Mouse (Mus musculus): Measurements from ENCODE around the gene Srsf2.
"Not testable (repeated sequence)": the region's sequence is repeated elsewhere in the genome, so short reads cannot be mapped to it uniquely, and the experiment has no call there.

The Srsf2 gene

DNA sequence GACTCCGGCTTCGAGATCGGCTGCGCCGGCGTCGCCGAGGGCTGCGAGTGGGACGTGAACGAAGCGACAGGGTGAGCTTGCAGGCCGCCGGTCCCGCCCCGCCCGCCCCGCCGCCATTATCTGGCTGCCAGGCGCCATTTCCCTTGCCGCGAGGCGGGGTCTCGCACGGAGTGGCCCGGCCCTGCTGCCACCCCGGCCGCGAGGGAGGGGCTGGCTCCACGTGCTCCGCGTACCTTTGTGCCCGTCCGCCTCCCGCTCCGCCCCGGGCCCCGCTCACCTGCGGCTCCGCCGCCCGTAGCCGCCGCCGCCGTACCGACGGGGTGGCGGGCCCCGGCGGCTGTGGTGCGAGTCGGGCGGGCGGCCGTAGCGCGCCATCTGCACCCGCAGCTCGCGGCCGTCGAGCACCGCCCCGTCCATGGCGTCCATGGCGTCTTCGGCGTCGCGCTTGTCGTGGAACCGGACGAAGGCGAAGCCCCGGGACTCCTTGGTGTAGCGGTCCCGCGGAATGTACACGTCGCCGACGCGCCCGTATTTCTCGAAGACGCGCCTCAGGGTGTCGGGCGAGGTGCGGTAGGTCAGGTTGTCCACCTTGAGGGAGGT is 503 bp downstream of the Srsf2 start, which contains the start of gene Mfsd11:
Mfsd11 (plus strand) TSS at position 150 of the 600 bp plus-strand sequence.
- peak; percentile 88 for DNase-seq

DNA sequence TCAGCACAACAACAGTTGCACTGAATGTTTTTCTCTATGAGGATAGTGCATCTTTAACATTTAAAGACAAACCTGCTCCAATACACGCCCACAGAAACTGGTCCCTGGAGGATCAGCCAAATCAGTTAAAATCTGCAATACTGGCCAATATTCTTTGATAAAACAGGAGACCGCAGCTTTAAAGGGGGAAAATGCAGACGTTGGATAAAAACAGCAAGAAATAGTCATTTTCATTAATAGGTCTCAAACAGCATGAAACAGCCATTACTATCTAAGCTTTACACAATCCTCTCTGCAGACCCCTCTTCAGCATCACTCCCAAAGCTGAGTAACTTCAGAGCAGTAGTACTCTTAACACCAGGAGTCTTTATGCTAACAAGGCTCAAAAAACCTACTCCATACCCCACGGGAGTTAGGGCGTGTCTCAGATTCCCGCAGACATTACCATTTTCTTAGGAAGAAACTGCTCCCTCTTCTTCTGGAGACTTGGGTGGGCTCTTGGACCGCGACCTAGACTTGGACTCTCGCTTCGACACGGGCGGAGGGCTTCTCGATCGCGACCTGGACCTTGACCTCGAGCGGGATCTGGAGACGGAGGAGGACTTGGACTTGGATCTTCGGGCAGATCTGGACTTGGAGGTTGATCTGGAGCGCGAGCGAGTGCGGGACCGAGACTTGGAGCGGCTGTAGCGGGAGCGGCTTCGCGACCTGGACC is 1.2 kb downstream of the Srsf2 start:
- no peak for DNase-seq

DNA sequence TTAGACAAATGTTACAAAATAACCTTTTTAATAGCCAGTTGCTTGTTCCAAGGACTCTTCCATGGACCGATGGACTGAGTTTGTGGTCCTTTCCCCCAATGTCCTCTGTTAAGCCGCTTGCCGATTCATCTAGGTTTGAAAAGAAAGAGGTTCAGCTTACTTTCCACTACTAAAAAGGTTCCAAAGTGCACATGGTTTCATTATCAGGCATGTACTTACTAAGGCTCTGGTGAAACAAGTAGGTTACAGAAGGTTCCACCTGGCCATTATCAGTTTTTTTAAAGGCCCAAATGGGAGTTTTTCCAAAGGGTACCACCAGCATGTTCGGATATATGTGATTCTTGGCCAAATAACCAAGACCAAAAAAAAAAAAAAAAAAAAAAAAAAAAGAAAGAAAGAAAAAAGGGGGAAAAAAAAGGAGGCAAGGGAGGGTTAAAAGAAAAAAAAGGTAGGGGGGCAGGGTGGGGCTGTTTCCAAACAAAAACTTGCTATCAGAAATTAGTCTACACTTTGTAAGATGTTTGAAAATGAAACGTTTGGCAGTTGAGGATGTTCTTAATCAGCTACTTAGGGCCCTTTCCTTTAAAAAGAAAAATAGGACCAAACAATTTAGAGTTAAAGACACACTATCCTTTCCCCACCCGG is 1.9 kb downstream of the Srsf2 start:
- DNase-seq: no peak

DNA sequence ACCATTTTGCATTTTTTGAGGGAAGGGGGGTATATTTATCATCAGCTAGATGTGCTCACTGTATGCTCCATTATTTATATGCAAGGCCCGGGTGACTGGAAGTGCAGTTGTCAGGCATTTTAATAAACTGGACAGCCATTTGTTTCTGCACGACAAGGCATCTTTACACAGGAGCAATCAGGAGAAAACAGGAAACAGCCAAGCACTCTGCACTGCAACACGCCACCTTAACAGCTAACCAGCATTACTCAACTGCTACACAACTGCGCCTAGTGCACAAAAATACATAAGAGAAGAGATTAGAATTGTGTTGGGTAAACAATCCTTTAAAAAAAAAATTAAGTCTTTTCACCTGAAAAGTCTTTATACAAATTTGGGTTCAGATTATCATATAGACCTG is 2.8 kb downstream of the Srsf2 start:
- no peak for DNase-seq

DNA sequence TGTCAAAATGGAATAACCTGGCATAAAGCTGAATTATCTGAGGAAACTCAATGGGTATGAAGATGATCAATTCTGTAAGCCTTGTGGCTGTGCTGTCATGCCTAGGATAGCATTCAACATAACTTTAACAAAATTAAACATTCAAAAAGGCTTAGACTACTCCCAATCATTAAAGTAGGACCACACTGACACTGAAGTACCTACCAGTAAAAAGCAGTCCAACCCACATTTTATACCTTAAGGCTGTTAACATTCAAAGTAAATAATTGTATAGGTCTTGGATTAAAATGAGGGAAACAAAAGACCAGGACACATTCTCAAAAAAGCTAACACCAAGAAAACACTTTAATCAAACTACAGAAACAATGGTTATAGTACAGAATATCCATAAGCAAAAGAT is 3.3 kb downstream of the Srsf2 start:
- DNase-seq: no peak

DNA sequence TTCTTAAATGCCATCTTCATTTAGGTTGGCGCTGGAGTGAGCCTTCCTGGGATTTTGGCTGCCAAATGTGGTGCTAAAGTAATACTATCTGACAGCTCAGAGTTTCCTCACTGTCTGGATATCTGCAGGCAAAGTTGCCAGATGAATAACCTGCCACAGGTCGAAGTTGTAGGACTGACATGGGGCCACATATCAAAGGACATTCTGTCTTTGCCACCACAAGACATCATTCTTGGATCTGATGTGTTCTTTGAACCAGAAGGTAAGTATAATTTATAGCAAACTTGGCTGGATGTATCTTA is 4.1 kb downstream of the Srsf2 start:
- DNase-seq: not testable (repeated sequence)

DNA sequence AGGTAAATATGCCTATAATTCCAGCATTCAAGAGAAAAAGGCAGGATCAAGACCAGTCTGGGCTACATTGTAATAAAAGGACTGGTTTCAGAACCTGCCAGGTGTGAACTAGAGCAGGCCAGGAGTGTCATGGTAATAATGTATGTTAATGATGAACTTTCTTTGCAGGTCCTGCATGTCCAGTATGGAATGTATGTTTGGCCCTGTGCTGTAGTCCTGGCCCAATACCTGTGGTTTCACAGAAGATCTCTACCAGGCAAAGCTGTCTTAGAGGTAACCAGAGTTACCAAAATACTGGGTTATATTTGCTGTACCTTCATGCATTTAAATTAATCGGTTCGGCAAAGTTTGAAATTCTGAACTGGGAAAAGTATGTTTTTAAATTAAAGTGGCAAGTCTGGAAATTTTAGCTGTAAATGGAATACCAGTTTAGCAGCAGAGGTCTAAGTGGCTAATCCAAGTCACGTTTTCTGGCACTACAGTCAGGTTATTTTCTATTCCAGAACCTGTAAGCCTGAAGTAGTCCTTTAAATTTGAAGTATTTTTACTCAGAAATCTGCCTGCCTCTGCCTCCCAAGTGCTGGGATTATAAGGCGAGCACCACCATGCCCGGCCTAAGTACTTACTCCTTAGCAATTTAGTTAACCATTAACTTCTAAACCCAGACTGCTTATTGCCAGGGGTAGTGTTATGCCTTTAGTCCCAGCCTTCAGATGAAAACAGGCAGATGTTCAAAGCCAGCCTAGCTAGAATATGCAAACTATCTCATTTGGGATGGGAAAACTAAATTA is 4.6 kb downstream of the Srsf2 start:
- no peak for DNase-seq

DNA sequence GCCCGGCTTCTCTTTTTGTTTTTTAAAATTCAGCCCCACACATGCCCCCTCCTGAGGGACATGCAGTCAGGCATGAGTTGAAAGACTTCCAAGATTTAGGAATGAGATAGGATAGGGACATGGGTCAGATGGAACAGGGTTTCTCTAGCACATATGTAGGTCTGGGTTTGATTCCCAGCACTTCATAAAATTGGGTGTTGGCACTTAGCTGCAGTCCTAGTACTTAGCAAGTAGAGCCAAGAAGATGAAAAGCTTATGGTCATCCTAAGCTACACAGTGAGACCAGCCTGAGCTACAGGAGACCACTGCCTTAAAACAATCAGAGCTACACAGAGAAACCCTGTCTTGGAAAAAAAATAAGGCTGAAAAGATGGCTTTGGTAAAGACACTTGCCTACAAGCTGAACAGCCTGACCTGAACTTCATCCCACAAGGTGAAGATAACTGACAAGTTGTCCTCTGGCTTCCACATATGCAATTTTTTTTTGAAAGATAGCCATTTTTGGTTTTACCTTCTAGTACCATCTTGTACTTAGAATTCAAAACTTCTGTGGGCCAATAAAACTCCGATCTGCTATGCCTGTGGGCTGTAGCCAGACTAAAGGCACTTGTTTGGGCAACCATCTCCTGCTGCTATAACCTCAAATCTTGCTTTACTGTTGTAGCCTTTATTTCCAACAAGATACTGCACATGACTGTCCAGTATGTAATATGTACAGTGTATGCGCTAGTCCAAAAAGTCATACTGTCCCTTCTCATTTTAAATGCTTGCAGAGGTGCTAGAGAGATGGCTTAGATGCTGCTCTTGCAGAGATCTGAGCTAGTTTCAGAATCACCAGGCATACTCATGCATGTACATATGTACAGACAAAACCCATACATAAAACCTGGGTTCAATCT is 5.5 kb downstream of the Srsf2 start:
- DNase-seq: no peak

DNA sequence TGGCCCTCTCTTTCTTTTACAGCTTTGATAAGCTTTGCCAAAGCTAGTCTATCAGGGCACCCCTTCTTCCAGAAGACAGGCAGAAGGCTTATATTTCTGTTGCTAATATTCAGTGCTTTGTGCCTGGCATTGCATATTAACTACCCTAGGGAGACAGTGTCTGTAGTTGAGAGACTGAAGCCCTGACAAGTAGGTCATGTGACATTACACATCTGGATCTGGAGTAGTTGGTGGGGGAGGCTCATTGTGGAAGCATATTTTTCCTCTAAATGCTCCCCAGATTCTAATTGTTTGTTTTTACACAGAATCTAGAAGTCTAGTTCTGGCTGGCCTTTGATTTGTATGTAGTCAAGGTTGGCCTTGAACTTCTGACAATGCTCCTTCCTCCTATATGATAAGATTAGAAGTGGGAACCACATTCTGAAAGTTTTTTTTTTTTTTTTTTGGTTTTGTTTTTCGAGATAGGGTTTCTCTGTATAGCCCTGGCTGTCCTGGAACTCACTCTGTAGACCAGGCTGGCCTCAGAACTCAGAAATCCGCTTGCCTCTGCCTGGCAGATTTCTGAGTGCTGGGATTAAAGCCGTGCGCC is 6.2 kb downstream of the Srsf2 start:
- no peak for DNase-seq

DNA sequence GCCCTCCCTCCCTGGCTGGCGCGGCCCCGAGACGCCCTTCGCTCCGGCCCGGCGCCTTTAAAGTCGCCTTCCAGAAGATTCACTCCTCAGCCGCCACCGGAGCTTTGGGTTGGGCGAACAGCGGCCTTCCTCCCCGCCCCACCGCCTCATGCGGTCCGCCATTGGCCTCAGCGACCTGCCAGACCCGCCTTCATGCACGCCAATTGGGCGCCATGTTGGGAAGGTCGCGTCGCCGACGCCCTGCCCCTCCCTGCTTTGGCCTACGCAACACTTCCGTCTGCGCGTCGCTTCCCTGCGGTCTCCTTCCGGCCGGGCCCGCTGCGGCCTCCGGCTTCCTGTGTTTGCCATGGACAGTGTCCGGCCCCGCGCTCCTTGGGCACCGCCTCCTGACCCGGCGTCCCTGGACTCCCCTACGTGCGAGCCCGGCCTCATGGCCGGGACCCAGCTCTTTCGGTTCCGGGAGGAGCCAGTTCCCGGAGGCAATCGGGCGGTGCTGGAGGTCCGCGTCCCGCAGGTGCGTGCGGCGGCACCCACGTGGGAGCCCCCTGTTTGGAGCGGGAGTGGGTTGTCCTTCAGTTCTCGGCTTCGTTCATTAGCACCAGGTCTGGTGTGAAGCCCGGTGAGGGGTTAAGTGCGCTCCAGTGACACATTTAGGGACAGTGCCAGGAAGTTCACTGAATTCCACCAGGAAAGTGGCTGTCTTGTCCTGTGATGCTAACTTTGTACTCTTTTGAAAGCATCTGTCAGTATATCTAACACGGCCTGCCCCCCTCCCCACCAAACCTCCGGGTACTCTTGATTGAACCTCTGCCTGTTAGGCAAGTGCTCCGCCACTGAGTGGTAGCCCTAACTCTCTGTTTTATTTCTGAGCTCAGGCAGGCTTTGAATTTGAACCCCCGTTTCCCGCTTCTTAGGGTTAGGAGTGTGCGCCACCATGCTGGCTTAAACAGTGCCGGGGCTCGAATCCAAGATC is 9.3 kb downstream of the Srsf2 start, which contains the start of the genes Mettl23 and Jmjd6:
Mettl23 (plus strand) TSS at position 18 of the 973 bp plus-strand sequence.
Jmjd6 (minus strand) TSS at position 189 of the 973 bp plus-strand sequence.
- DNase-seq: peak; percentile 94

DNA sequence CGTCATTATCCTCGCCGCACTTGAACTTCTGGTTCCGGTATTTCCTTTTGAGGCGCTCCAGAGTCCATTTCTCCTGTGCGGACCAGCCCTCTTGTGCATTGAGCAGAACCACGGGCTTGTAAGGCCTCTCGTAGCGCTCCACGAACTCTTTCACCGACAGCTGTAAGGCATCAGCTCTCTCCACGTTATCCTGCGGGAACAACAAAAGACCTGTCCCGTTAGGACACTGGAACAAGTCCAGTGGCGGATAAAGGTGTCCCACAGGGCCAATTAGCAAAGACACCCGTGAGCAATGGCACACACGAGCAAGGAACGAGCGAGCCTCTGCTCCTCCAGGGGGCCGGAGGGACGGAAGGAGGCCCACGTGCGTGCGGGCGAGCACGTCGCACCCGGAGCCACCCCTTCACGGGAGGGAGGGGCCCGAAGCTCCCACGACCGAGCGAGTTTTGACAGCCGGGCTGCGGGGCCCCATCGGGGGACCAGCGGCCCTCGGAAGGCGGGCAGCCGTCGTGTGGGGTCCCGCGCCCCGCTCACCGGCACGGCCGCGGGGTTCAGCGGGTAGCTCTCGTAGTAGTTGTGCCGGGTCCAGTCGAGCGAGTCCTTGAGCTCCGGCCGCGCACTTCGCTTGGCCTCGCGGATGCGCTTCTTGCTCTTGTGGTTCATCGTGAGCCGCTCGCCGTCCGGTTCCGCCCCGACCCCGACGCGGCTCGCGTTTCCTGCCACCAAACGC is 10.2 kb downstream of the Srsf2 start:
- DNase-seq: peak; percentile 81

DNA sequence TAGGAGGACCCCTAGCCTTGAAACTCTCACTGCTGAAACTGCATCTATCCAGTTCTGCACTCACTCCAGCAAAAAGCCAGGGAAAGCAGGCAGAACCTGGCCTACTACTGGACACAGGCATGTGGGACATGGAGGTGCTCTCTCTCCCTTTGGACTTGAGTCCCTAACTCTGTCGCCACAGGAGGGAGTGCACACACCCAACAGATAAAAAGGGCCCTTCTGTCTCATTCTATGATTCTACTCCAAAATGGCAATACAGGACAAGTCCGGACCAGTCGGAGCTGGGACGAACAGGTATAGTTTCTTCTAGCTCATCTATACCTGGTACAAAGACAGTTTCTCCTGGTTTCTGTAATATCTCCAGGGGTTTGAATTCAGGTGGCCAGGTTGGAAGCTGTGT is 12.1 kb downstream of the Srsf2 start:
- no peak for DNase-seq

DNA sequence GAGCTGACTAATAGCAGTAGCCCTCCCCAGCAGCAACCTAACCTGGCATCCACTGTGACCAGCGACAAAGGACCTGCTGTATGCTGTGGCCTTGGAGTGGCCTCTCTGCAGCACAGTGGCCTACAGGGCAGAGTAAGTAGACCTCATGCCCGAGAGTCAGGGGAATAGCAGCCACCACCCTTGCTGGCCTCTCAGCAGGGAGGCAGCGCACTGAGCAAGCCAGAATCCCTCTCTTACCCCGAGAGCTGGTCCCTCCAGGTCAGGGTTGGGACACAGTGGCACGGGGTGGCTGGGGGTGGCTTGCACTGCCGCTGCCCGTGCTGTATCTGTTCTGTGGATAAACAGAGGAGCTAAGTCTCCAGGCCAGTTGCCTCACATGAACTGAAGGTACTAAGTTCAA is 13.3 kb downstream of the Srsf2 start:
- no peak for DNase-seq

DNA sequence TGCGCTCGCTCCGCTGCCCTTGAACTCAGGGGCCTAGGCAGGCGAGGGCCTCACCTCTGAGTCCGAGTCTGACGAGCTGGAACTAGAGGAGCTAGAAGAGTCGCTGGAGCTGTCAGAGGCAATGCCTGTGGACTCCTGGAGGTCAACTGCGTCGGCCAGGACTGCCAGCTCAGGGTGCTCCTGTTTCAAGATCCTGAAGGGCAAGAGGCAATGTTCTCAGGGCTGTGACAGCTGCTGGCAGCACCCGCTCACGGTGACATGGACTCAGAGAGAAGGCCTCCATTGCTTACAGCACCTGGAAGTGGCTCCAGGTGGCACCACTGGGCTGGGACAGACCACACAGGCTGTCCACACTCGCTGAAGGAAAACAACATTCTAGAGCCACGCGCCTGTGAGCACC is 14.0 kb downstream of the Srsf2 start:
- no peak for DNase-seq

DNA sequence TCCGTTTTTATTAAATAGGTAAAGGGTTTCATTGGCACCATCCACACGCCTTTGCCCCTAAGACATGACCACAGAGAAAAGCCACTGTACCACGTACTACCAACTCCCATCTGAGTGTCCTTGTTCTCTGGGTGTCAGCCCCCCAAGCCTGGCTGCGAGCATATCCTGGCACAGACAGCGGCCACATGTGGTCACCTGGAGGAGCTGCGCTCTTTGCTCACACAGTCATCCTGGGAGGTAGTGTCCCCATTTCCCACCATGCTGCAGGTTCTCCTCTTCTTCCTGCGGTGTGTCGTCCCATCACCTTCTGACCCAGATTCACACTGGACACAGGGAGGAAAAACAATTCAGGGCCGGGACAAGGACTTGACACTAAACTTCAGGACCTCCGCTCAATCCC is 15.5 kb downstream of the Srsf2 start:
- DNase-seq: no peak

DNA sequence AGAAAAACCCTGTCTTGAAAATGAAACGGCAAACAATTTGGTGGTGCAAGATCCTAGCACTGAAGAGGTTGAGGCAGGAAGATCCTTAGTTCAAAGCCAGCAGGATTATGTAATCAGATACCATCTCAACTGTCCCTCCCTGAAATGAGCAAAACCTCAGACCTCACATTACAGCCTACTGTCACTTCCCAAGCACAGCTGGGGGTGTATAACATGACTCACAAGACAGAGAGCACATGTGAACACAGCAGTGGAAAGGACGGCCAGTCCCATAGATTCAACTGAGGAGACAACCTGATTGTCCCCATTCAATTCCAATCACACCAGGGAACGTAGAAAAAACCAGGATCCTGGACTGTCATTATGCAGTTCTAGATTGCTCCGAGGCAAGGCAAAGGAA is 16.6 kb downstream of the Srsf2 start:
- no peak for DNase-seq

DNA sequence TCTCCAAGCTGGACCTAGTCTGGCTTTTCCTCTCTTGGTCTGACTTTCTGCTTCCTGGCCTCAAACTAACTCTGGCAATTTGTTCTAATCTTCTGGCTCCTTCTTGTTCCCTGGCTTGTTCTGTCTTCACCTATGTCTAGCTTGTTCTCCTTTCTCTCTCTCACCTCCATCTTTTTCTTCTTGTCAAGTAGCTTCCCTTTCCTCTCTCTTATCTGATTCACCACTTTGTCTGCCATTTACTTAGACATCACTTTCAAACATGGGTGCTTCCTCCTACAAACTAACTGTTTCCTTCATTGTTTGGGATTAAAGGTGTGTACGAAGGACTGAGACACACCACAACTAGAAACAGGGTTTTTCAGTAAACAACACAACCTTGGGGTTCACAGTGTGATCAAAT is 17.9 kb downstream of the Srsf2 start:
- DNase-seq: no peak

DNA sequence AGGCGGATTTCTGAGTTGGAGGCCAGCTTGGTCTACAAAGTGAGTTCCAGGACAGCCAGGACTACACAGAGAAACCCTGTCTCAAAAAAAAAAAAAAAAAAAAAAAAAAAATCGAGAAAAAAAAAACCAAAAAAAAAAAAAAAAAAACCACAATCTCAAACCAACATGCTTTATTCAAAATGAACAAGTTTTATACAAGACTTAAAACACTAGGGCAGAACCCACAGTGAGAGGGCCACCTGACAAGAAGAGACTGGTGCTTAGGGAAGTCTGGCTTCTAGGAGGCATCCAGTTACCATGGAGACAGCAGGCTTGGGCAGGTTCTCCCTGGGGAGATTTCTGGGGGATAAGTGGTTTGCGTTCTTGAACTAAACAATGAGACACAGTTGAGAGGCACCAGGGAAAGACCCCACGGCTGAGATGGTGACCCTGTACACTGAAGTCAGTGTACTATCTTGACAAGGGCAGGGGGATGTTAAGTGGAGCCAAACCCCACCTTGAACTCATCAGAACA is 20.7 kb downstream of the Srsf2 start:
- DNase-seq: no peak

DNA sequence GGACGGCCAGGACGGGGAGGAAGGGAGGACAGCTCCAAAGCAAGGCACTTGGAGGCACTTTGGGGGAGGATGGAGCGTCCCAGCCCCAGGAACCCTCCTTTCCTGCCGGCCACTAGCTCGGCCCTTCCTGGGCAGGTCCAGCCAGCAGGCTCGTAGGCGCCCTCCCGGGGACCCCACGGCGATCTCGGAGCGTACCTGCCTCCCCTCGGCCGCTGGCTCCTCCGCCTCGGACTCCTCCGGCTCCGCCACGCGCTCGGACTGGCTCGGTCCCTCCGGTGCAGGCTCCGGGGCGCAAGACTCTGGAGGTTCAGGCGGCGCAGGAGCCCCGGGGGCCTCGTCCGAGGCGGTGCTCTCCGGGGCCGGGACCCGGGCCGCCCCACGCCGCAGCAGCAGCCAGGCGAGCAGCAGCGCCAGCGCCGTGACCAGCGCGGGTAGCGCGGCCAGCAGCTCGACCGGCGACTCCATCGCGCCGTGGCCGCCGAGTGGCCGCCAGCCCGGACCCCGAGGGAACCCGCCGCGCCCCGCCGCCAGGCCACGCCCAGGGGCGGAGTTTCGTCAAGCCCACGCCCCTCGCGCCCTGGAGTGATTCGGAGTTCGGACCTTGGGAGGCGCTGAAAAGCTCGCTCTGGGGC is 25.2 kb downstream of the Srsf2 start, which contains the start of gene Mxra7:
Mxra7 (minus strand) TSS at position 513 of the 632 bp plus-strand sequence.
- DNase-seq: peak; percentile 75
